Mouse (Mus musculus): Measurements from ENCODE around the gene Rbp4.

Rbp4 gene

DNA sequence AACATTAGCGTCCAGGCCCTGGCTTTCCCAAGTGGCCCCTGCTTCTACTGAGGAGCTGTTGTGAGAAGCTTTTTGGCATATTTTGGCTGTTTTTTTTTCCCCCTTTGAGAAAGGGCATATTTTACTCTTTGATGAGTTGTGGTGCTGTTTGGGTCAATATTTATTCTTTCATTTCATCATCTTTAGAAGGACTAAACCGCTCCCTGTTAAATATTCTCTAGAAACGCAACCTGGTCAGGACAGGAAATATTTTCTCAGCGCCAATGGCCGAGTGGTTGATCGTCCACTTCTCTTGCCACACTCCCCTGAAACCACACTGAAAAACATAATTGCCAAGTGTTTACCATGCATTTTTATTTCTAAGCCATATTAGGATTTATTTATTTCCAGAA is at the start of gene Rbp4:
Rbp4 (minus strand) TSS at position 63 of the 392 bp plus-strand sequence.
- no peak for DNase-seq (ENCODE audit: low spot score in 2 of 2)

DNA sequence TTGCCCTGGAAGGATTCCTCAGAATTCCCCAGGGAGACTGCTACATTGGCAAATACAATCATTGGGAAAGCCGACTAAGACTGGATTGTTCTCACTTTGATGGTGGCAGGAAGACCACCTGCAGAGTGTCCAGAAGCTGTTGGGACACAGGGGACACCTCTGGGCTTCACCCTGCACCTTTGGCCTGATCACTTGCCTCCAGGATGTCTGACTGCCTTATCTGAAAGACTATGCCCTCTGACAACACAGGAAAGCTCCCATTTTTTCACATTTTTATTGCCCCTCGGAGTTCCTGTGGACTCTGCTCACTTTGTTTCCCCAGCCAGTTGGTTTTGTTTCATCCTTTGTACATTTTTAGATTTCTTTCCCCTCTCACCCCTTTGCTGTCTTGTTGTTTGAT is 39.6 kb upstream of the Rbp4 start:
- DNase-seq (ENCODE audit: low spot score in 2 of 2) = no peak

DNA sequence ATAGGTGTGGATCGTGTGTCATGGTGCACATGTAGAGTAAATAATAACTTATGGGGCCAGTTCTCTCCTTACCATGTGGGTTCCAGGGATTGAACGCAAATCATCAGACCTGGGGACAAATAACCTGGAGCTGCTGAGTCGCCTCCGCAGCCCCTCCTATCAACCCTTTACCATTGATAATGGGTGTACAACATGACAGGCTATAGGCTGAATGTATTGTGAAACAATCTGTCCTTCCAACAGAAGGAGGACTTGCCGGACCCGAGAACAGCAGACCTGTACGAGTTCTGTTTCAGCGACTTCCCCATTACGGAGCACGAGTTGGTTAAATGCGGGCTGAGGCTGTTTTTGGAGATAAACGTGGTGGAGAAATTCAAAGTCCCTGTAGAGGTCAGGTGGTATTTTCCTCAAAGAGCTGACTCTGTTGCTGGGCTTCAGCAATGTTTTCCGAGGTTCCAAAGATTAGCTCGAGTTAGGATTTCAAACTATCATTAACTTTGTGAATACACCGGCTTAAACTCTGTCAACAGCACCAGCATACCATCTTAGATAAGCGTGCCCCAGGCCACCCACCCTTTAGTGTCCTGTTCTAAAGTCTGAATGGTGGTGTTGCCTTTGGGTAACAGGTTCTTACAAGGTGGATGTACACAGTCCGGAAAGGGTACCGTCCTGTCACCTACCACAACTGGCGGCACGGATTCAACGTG is 36.7 kb upstream of the Rbp4 start:
- DNase-seq (ENCODE audit: low spot score in 2 of 2) = no peak

DNA sequence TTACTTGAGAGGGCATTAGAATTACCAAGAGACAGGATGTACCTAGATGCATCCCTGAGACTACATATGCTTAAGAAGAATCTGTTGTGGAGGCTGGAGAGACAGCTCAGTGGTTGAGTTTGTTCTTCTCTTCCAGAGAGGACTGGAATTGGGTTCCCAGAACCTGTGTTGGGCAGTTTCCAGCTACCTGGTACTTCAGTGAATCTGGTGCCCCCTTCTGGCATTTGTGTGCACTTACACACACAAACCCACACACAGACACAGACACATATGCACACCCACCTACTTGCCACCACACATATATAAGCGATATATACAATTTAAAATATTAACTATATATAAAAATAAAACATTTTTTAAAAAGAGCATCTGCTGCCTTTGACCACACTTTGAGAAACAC is 31.2 kb upstream of the Rbp4 start:
- no peak for DNase-seq (ENCODE audit: low spot score in 2 of 2)

DNA sequence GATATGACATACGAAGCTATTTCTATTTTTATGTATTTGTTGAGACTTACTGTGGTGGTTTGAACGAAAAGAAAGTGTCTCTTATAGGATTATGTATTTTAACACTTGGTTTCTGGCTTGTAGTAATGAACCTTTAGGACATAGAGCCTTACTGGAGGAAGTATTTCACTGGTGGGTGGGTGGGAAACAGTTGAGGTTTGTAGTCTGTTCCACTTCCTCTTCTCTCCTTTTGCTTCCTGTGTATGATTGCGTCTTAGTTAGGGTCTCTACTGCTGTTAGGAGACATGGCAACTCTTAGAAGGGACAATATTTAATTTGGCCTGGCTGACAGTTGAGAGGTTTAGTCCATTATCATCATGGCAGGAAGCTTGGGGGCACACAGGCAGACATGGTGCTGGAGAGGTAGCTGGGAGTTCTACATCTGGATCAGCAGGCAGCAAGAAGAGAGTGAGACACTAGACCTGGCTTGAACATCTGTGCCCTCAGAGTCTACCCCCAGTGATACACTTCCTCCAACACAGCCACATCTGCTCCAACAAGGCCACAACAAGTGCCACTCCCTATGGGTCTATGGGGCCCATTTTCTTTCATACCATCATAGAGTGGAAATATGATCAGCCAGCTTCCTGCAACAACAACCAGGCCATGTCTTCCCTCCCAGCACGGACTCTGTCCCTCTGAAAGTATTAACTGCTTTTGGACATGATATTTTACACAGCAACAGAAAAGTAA is 18.6 kb upstream of the Rbp4 start:
- DNase-seq (ENCODE audit: low spot score in 2 of 2) = peak in 1 of 2 experiments; percentile 16

DNA sequence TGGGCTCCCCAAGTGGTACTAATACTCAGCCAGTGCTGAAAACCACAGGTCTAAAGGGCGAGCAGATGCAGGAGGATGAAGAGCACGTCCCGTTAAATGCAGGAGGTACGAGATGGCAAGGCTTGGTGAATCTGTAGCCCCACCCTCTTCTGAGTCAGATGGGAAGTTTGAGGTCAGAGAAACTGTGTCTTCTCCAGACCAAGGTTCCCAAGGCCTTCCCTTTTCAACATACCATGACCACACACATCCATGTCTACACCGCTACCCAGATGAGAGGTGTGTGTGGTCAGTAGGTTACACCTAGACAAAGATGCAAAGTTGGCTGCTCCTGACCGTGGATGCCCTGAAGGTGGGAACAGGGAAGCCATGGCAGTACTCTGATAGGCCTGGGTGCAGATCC is 9.7 kb upstream of the Rbp4 start:
- DNase-seq (ENCODE audit: low spot score in 2 of 2) = no peak

DNA sequence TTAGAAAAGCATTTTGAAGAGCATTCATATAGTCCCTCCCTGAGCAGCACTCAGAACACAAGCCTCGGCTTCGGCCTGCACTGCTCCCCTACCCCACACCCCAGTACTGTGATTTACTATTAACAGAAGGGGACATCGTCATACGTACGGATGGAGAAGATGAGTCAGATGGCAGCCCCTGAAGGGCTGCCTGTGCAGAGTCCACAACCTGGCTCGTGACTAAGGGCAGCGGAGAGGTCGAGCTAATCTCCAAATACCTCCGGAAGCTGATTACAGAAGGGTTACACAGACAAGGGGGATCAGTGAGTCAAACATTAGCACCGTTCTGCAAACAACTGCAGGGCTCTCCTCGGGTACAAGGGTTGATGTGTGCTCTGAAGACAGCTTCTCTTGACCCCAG is 8.9 kb upstream of the Rbp4 start:
- DNase-seq (ENCODE audit: low spot score in 2 of 2) = no peak

DNA sequence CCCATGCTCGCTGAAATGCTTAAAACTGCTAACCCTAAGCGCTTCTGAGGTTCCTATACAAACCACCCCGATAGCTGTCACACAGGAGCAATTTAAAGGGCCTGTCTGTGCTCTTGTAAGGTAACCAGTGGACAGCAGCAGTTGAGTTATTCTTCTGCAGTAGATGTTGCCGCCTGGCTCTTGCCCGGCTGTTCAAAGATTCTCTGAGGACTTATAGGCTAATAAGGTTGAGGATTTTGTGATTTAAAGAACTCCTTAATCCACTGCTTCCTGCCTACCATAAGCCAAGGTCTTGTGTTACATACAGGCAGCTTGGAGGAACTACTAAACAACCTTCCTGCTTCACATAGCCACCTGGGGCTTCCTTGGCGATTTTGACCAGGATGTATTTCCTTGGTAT is 7.4 kb upstream of the Rbp4 start, which contains the start of gene Pde6c:
Pde6c (plus strand) TSS at position 301 of the 400 bp plus-strand sequence.
- no peak for DNase-seq (ENCODE audit: low spot score in 2 of 2)

DNA sequence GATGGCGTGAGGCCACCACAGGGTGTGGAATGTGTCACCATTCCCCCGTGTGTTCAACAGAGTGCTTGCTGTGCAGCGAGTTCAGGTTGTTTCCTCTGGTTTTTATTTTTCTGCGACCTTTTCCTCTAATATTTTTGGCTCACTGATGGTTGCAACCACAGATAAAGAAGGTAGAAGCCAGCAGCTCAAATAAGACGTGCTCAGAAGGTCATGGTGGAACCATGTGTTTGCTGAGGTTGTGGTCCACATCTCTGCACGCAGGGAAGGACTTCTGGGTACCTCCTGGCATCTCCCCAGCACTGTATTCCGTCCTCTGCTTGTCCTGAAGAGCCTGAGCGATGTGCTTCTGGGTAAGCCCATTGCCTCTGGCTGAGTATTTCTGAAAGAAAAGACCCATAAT is 1.6 kb upstream of the Rbp4 start:
- DNase-seq (ENCODE audit: low spot score in 2 of 2) = no peak

DNA sequence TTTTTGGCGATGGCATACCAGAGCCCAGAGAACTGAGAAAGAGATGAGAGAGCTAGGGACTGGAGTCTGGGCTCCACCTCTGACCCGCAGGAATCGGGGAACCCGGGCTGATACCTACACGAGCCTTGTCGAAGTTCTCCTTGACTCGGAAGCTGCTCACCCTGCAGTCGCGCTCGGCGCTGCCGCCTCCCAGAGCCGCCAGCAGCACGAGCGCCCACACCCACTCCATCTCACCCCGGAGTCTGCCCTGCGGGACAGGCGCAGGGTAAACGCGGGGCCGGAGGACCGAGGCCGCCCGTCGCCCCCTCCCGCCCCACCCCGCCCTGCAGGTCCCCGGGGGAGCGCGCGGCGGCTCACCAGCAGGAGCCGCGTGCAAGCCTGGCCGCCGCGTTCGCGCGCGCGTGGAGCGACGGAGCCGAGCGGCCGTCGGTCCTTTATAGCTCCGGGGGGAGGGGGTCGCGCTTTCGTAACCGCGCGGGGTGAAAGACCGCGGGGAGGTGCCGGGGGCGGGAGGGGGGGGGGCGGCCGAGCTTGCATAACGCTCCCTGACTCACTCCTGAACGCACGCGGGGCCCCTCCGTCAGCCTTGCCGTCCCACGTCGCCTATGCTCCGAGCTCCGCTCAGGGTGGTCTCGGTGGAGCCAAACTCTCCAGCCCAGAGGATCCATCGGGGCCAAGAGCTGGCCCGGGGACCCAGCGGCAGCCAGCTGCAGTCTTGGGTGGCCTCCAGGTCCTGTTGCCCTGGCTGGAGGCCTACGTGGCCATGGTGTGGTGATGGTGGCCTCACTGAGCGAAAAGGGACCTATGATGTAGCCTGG is 471 bp downstream of the Rbp4 start:
- DNase-seq (ENCODE audit: low spot score in 2 of 2) = no peak

DNA sequence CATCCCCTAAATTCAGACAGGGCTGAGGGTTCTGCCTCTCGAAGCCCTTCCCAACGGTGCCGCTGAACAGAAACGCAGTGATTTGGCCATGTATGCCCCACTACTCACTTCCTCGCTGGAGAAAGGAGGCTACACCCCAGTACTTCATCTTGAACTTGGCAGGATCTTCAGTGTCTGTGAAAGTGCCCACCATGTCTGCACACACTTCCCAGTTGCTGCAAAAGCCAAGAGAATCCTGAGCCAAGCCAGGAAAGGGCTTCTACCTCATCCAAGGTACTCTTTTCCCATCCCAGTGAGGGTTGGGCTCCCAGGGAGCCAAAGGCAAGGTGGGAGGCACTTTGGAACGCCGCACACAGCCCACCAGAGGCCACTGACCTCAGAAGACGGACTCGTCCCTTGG is 1.2 kb downstream of the Rbp4 start:
- no peak for DNase-seq (ENCODE audit: low spot score in 2 of 2)

DNA sequence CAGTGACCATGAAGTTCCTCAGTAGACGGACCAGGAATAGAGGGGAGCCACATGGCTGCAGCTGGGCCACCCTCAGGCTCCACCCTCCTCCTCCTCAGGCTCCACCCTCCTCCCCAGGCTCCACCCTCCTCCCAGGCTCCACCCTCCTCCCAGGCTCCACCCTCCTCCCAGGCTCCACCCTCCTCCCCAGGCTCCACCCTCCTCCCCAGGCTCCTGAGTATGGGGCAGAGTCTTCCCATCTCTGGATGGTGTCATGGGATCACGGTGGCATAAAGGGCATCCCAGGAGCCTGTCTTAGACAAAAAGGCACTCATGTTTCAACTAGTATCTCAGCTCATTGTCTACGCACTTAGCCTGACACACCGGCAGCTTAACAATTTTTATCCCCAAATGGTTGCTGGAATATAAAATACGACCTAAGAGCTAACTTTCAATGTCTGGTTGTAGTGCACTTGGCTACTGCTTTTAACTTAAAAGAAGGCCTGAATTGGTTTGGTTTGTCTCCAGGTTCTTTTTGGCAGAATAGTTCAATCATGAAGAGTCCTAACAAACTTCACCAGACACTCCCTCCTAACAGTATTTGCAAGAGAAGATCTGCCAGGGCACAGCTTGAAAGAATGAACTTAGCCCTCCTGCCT is 4.8 kb downstream of the Rbp4 start:
- DNase-seq (ENCODE audit: low spot score in 2 of 2) = no peak

DNA sequence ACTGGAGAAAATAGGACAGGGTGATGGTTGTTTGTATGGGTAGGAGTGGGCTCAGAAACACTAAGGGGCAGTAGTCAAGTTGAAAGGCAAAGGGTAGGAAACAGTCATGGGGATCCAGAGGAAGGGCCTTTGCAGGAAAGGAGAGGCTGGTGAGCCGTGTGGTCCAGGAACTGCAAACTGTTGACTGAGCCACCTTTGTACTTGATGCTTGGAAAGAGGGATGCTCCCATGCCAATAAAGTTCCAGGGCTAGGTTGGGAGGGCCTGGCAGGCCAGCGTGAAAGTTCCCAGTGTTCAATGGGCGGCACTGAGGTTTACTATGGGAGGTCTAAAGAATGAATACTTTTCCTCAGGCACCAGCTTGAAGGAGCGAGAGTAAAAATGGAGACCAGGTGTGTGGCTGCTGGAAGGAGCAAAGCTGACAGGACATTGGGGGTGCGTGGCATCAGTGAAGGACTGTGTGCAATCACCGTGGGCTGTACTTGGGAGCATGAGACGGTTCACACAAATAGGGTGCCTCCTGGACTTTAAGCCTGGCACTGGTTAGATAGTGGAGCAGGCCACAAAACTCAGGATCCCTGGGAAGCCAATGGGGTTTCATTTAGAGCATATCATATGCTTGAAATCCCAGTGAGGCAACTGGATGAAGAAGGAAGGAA is 10.1 kb downstream of the Rbp4 start:
- no peak for DNase-seq (ENCODE audit: low spot score in 2 of 2)

DNA sequence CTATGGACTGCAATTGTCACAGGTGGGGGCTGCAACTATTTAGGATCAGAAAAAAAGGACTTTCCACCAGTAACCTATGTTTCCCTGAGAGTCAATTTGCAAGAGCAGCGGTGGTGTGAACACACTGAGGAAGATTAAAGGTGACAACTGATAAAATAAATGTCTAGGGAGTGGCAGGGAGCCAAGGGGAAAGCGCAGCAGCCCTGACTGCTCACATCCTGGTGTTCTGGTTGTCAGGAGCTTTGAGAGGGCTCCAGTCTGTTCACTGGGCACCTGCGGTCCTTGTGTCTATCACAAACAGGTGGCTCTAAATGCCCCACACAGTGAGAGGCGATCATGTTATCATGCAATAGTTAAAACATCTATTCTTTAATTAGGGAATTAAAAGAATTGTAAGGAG is 12.5 kb downstream of the Rbp4 start:
- DNase-seq (ENCODE audit: low spot score in 2 of 2) = no peak

DNA sequence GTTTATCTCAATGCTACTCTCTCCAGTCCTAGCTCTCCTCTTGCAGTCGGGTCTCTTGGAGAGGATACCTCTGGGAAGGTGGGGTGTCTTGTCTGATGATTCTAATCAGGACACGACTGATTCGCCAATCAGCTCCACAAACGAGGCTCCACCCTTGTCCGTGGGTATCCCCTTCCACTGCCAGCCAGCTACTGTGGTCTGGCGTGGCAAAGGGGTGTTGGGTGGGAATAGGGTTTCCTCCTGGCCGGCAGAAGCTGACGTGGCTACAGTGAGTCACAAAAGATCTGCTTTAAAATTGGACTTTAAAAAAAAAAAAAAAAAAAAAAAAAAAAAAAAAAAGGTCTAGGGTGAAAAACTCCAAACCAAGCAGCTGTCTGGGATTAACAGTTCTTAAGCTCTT is 14.0 kb downstream of the Rbp4 start:
- no peak for DNase-seq (ENCODE audit: low spot score in 2 of 2)

DNA sequence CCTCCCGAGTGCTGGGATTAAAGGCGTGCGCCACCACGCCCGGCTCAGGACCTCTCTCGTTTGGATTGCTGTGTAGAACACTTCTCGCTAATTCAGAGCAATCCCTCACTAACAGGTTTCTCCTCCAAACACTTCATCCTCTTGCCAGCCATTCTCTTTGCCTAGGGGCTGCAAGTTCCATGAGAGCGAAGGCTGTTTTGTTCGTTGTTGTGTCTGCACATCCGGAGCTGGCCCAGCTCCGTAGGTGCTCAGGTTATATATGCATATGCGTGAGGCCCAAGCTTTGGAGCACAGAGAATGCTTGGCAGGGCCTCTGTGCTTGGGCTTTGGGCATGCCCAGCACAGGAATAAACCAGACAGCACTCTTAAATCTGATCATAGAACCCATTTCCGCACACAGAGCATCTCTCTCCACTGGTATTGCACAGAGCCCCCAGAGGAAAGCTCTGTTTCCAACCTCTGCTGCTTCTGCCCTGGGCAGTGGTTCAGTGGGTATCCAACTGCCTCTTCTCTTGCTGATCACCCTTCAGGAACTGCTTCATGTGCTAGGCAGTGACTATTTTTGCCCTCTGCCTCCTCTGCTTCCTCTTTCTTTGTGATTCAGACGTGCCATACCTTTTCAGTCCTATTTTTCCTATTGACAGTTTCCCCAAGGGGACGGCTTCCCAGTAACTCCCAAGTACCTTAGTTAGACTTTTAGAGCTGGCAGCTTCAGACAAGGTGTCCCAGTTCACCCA is 15.4 kb downstream of the Rbp4 start:
- no peak for DNase-seq (ENCODE audit: low spot score in 2 of 2)

DNA sequence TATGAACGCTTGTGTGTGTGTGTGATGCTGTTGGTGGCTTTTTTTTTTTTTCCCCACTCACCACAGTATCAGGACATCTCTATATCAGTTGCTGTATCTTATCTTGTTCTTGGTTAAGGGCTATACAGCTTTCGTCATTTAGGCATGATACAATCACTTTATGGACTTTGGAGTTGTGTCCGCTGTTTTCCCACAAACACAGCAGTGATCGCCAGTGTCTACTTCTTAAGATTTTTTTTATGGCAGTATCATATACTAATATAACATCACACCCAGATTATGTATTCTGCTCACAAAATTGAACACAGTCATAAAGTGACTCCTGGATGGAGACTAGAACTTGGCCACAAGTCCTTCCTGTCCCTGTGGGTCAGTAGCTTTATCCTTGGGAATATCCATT is 17.2 kb downstream of the Rbp4 start:
- no peak for DNase-seq (ENCODE audit: low spot score in 2 of 2)

DNA sequence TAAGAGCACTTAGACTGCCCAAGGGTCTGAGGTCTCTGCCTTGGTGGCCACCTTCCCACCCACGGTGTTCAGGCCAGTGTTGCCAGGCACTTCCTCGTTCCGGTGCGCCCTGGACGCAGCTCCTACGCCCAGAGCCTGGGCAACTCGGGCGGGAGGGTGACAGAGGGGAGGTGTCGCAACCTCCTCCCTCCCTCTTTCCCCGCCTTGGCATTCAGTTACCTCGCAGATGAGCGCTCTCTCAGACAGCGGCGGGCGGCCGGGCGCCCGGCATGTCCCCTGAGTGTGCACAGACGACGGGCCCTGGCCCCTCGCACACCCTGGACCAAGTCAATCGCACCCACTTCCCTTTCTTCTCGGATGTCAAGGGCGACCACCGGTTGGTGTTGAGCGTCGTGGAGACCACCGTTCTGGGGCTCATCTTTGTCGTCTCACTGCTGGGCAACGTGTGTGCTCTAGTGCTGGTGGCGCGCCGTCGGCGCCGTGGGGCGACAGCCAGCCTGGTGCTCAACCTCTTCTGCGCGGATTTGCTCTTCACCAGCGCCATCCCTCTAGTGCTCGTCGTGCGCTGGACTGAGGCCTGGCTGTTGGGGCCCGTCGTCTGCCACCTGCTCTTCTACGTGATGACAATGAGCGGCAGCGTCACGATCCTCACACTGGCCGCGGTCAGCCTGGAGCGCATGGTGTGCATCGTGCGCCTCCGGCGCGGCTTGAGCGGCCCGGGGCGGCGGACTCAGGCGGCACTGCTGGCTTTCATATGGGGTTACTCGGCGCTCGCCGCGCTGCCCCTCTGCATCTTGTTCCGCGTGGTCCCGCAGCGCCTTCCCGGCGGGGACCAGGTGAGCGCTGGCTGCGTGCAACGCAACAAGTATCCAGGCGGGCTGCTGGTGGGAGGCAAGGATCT is 28.0 kb downstream of the Rbp4 start, which contains the start of gene Ffar4:
Ffar4 (plus strand) TSS at position 214 of the 901 bp plus-strand sequence.
- DNase-seq (ENCODE audit: low spot score in 2 of 2) = no peak

DNA sequence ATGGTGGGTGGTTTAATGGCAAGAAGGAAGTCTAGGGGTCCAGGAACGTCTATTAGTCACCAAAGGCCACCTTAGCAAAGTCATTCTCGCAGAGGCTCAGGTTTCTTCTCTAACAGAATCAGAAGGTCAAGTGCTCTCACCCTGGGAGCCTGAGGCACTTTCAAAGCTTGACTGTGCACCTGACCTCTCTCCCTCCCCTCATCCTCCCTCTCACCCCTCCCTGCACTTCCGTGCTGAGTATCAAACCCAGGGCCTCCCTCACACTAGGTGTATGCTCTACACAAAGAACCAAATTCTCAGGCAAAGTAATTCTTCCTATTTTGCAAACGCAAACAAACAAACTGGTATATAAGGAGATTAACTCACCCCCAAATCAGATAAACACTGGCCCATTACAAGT is 28.9 kb downstream of the Rbp4 start:
- no peak for DNase-seq (ENCODE audit: low spot score in 2 of 2)

DNA sequence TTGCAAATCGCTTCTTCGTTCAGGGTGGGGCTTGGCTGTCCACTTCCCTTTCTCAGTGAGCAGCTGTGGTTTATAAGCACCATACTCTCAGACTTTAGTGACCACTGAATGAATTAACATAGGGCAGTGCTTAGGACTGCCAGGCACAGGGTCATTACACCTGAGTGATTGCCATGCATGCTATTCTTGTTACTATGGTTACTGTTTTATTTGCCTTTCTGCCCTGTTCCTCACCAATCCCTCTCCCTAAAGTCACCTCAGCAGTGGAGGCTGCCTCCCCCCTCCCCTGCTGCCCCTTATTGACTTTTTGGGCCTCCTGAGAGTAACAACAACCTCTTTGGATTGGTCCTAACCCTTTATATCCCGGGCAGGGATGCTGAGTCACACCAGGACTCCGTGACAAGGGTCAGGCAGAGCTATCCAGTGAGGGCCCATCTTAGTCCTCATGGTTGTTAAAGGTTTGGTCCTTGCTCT is 33.5 kb downstream of the Rbp4 start:
- no peak for DNase-seq (ENCODE audit: low spot score in 2 of 2)
